Mouse (Mus musculus): Measurements from ENCODE around the gene Lyrm2. TPM values are rescaled to one million over a fixed set of nuclear protein-coding genes. Genes with fewer than 3 reads are reported as not detected.

The Lyrm2 gene
- total RNA-seq, 2 experiments from 2014 or later = 38.4 to 38.7 TPM

Other genes starting within 250 kb of the Lyrm2 start
- not detected for gene Gja10, start 197.5 kb upstream of the Lyrm2 start, total RNA-seq (2021)
- gene Casp8ap2, start 184.8 kb upstream of the Lyrm2 start, total RNA-seq (2021) = 1 to 10 TPM; 7.3 to 8.6 TPM
- 1 to 10 TPM; 6.6 to 7.2 TPM for gene Mdn1, start 143.1 kb upstream of the Lyrm2 start, total RNA-seq (2021)
- gene Ankrd6, start 150.6 kb downstream of the Lyrm2 start, total RNA-seq (2021) = 1 to 10 TPM; 3.6 to 7.4 TPM
- gene Rragd, start 182.8 kb downstream of the Lyrm2 start, total RNA-seq (2021) = 10 to 100 TPM; 89.1 to 92.1 TPM
- gene Ube2j1, start 231.2 kb downstream of the Lyrm2 start, total RNA-seq (2021) = 10 to 100 TPM; 41.6 to 42.5 TPM

Measured in heart, postnatal 36 days (tissue).